Mouse (Mus musculus): Measurements from ENCODE around the gene Znrf3. TPM values are rescaled to one million over a fixed set of nuclear protein-coding genes. Genes with fewer than 3 reads are reported as not detected.

Znrf3 gene
- total RNA-seq, 1 experiment from 2014 or later = 3.1 TPM

GRCm38 (mm10) chr11:5412644-5413190 lies 31.9 kb downstream of the Znrf3 start:
- ATAC-seq (replicated peaks; ENCODE audit: insufficient number of reproducible peaks, low FRiP score, low TSS enrichment, poor library complexity, severe bottlenecking) = no peak

- ATAC-seq (replicated peaks; ENCODE audit: insufficient number of reproducible peaks, low FRiP score, low TSS enrichment, poor library complexity, severe bottlenecking) = no peak
Observed at GRCm38 (mm10) chr11:5411577-5411976, 33.1 kb downstream of the Znrf3 start.

- ATAC-seq (replicated peaks; ENCODE audit: insufficient number of reproducible peaks, low FRiP score, low TSS enrichment, poor library complexity, severe bottlenecking) = no peak
Observed at GRCm38 (mm10) chr11:5404180-5404579, 40.5 kb downstream of the Znrf3 start.

GRCm38 (mm10) chr11:5402127-5402733 lies 42.4 kb downstream of the Znrf3 start:
- no peak for ATAC-seq (replicated peaks; ENCODE audit: insufficient number of reproducible peaks, low FRiP score, low TSS enrichment, poor library complexity, severe bottlenecking)

- no peak for ATAC-seq (replicated peaks; ENCODE audit: insufficient number of reproducible peaks, low FRiP score, low TSS enrichment, poor library complexity, severe bottlenecking)
Observed at GRCm38 (mm10) chr11:5398301-5399053, 46.2 kb downstream of the Znrf3 start.

GRCm38 (mm10) chr11:5390969-5391831 lies 53.4 kb downstream of the Znrf3 start:
- no peak for ATAC-seq (replicated peaks; ENCODE audit: insufficient number of reproducible peaks, low FRiP score, low TSS enrichment, poor library complexity, severe bottlenecking)

- ATAC-seq (replicated peaks; ENCODE audit: insufficient number of reproducible peaks, low FRiP score, low TSS enrichment, poor library complexity, severe bottlenecking) = no peak
Observed at GRCm38 (mm10) chr11:5382652-5383051, 62.0 kb downstream of the Znrf3 start.

GRCm38 (mm10) chr11:5381226-5381625 lies 63.4 kb downstream of the Znrf3 start:
- ATAC-seq (replicated peaks; ENCODE audit: insufficient number of reproducible peaks, low FRiP score, low TSS enrichment, poor library complexity, severe bottlenecking) = no peak

- ATAC-seq (replicated peaks; ENCODE audit: insufficient number of reproducible peaks, low FRiP score, low TSS enrichment, poor library complexity, severe bottlenecking) = no peak
Observed at GRCm38 (mm10) chr11:5380275-5380674, 64.4 kb downstream of the Znrf3 start.

GRCm38 (mm10) chr11:5369176-5369575 lies 75.5 kb downstream of the Znrf3 start:
- peak; percentile 66; the same call in 1 of the 2 replicates for ATAC-seq (replicated peaks; ENCODE audit: insufficient number of reproducible peaks, low FRiP score, low TSS enrichment, poor library complexity, severe bottlenecking)

GRCm38 (mm10) chr11:5368492-5368891 lies 76.2 kb downstream of the Znrf3 start:
- ATAC-seq (replicated peaks; ENCODE audit: insufficient number of reproducible peaks, low FRiP score, low TSS enrichment, poor library complexity, severe bottlenecking) = no peak

- ATAC-seq (replicated peaks; ENCODE audit: insufficient number of reproducible peaks, low FRiP score, low TSS enrichment, poor library complexity, severe bottlenecking) = no peak
Observed at GRCm38 (mm10) chr11:5355266-5355764, 89.3 kb downstream of the Znrf3 start.

- no peak for ATAC-seq (replicated peaks; ENCODE audit: insufficient number of reproducible peaks, low FRiP score, low TSS enrichment, poor library complexity, severe bottlenecking)
Observed at GRCm38 (mm10) chr11:5354753-5355152, 89.9 kb downstream of the Znrf3 start.

- ATAC-seq (replicated peaks; ENCODE audit: insufficient number of reproducible peaks, low FRiP score, low TSS enrichment, poor library complexity, severe bottlenecking) = no peak
Observed at GRCm38 (mm10) chr11:5353032-5353431, 91.6 kb downstream of the Znrf3 start.

- ATAC-seq (replicated peaks; ENCODE audit: insufficient number of reproducible peaks, low FRiP score, low TSS enrichment, poor library complexity, severe bottlenecking) = no peak
Observed at GRCm38 (mm10) chr11:5349483-5349882, 95.2 kb downstream of the Znrf3 start.

- no peak for ATAC-seq (replicated peaks; ENCODE audit: insufficient number of reproducible peaks, low FRiP score, low TSS enrichment, poor library complexity, severe bottlenecking)
Observed at GRCm38 (mm10) chr11:5346845-5347640, 97.6 kb downstream of the Znrf3 start.

- no peak for ATAC-seq (replicated peaks; ENCODE audit: insufficient number of reproducible peaks, low FRiP score, low TSS enrichment, poor library complexity, severe bottlenecking)
Observed at GRCm38 (mm10) chr11:5343748-5344147, 100.9 kb downstream of the Znrf3 start.

- ATAC-seq (replicated peaks; ENCODE audit: insufficient number of reproducible peaks, low FRiP score, low TSS enrichment, poor library complexity, severe bottlenecking) = no peak
Observed at GRCm38 (mm10) chr11:5339732-5340131, 104.9 kb downstream of the Znrf3 start.
